Mouse (Mus musculus) embryonic facial prominence, embryonic 12.5 days (tissue): Measurements from ENCODE around the gene Fam76b. TPM values are rescaled to one million over a fixed set of nuclear protein-coding genes. Genes with fewer than 3 reads are reported as not detected.
A peak's percentile ranks its signal among the peaks of the same experiment; 100 is the strongest.

Source experiments
- ATAC-seq: fragments of 200-750 bp; cut with Nextera tagmentation; 2 replicates; pipeline ENCODE4 v1.8.0; 2017; ENCODE audit not compliant: insufficient number of reproducible peaks, insufficient read depth, low FRiP score, low TSS enrichment
- H3K27ac ChIP-seq: fragments of 300-500 bp; sonication (generic); 2 replicates; pipeline ENCODE4 v1.5.1; 2016; ENCODE audit warnings: mild to moderate bottlenecking
- H3K27me3 ChIP-seq: fragments of 300-500 bp; sonication (generic); 2 replicates; pipeline ENCODE4 v1.6.1; 2016; ENCODE audit warnings: mild to moderate bottlenecking, moderate library complexity
- H3K36me3 ChIP-seq: fragments of 300-500 bp; sonication (generic); 2 replicates; pipeline ENCODE4 v1.6.1; 2016; ENCODE audit warnings: mild to moderate bottlenecking
- H3K4me1 ChIP-seq: fragments of 300-500 bp; sonication (generic); 2 replicates; pipeline ENCODE4 v1.6.1; 2016
- H3K4me2 ChIP-seq: fragments of 300-500 bp; sonication (generic); replicated peaks from 2 replicates; pipeline ENCODE4 v1.6.1; 2016; ENCODE audit warnings: mild to moderate bottlenecking, moderate library complexity
- H3K4me3 ChIP-seq: fragments of 300-500 bp; sonication (generic); 2 replicates; pipeline ENCODE4 v1.5.1; 2016; ENCODE audit warnings: mild to moderate bottlenecking
- H3K9ac ChIP-seq: fragments of 300-500 bp; sonication (generic); 2 replicates; pipeline ENCODE4 v1.6.1; 2016; ENCODE audit warnings: mild to moderate bottlenecking, moderate library complexity
- H3K9me3 ChIP-seq: fragments of 300-500 bp; sonication (generic); 2 replicates; pipeline ENCODE4 v1.6.1; 2016; ENCODE audit warnings: mild to moderate bottlenecking, moderate library complexity
- WGBS: fragments of 180-500 bp; shearing (Covaris S2); methylation state at CpG from one replicate; pipeline ENCODE4 v1.1.7; 2016; 5-methylcytosine and 5-hydroxymethylcytosine counted together
- polyA plus RNA-seq: library from polyadenylated mRNA; unstranded; fragments of >200 nt; fragmentation: Nextera tagmentation; extraction: Ambion mirVana; gene quantifications from 2 replicates; pipeline ENCODE4 v1.2.1, GENCODE M21; 2016

Gene Fam76b
- polyA plus RNA-seq, 1 experiment from 2014 or later: 29.8 TPM

DNA sequence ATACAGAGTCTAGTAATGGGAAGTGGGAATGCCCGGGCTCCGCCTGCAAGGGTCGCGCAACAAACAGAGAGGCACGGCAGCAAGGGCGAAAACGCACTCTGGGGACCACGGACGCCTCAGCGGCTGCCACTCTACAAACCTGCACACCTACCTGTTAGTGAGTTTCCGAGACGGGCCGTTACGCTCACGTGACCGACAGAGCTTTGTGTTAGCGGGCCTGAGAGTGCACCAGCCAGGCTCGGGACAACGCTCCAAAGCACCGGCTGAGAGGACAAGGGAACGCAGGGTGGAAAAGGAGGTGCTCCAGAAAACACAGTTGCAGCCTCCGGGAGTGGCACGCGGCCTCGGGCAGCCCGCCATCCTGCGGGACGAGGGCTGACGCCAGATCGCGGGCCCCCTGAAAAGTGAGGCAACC lies 1.1 kb upstream of the Fam76b start:
- Histone ChIP-seq H3K36me3 (peaks cover 20% of the 10 kb centered on the region), H3K27me3 (no peaks in the 10 kb centered on the region), H3K9ac (peak overlapping the region; percentile 88), H3K4me2 (peak overlapping the region; percentile 74), H3K4me3 (peak overlapping the region; percentile 87), H3K9me3 (no peaks in the 10 kb centered on the region), H3K4me1 (peaks cover 20% of the 10 kb centered on the region; the same call in 1 of the 2 replicates), H3K27ac (peak overlapping the region; percentile 99)
- under 1% methylated on average over 31 of the region's 31 CpGs for WGBS
- peak; percentile 4 for ATAC-seq

- ATAC-seq: peak; percentile 92
- Histone ChIP-seq H3K27ac (peak within 1 kb of the TSS; percentile 99), H3K4me1 (peaks cover 20% of the 10 kb centered on the region; the same call in 1 of the 2 replicates), H3K9ac (peak within 1 kb of the TSS; percentile 94), H3K4me3 (peak within 1 kb of the TSS; percentile 87), H3K9me3 (no peaks in the 10 kb centered on the region), H3K4me2 (peak within 1 kb of the TSS; percentile 74), H3K27me3 (no peaks in the 10 kb centered on the region), H3K36me3 (peaks cover 25% of the 10 kb centered on the region)
- WGBS: under 1% methylated on average over 44 of the region's 44 CpGs
These were observed 597 bp upstream of the Fam76b start, which contains the start of gene Cep57 for GRCm38 (mm10) chr9:13826832-13827405. TSS of gene Cep57 (minus strand) at chr9:13827107.

DNA sequence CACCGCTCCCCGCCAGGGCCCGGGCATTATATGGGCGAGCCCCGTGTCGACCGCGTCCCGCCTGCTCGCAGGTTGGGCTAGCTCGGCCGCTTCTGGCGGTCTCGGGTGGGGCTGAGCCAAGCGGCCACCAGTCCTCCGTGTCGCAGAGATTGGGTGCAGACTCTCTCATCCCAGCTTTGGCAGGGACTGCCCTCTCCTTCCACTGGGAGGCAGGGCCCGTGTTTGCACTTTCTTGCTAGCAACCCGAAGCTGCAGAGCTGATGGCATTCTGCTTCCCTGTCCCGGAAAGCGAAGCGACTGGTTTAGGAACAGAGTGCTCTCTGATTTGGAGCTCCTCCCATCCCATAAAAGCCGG lies 548 bp downstream of the Fam76b start:
- H3K4me3 ChIP-seq: peak overlapping the region; percentile 87
- peak; percentile 54; the same call in 1 of the 2 replicates for ATAC-seq
- H3K9ac ChIP-seq: peak overlapping the region; percentile 94
- no peaks in the 10 kb centered on the region for H3K27me3 ChIP-seq
- H3K36me3 ChIP-seq: peaks cover 28% of the 10 kb centered on the region
- 0% methylated on average over 23 of the region's 23 CpGs for WGBS
- peaks cover 20% of the 10 kb centered on the region; the same call in 1 of the 2 replicates for H3K4me1 ChIP-seq
- H3K9me3 ChIP-seq: no peaks in the 10 kb centered on the region
- H3K27ac ChIP-seq: peak overlapping the region; percentile 98
- peak overlapping the region; percentile 72 for H3K4me2 ChIP-seq

- no peaks in the 10 kb centered on the region for H3K4me1 ChIP-seq
- H3K27ac ChIP-seq: no peak overlapping the region
- 88% methylated on average over 3 of the region's 3 CpGs for WGBS
- no peak for ATAC-seq
- H3K27me3 ChIP-seq: no peaks in the 10 kb centered on the region
- no peak overlapping the region for H3K4me3 ChIP-seq
- no peaks in the 10 kb centered on the region for H3K9me3 ChIP-seq
- H3K36me3 ChIP-seq: peaks cover 78% of the 10 kb centered on the region
- no peak overlapping the region for H3K9ac ChIP-seq
- H3K4me2 ChIP-seq: no peak overlapping the region
These were observed 7.7 kb downstream of the Fam76b start for GRCm38 (mm10) chr9:13835256-13835655.

DNA sequence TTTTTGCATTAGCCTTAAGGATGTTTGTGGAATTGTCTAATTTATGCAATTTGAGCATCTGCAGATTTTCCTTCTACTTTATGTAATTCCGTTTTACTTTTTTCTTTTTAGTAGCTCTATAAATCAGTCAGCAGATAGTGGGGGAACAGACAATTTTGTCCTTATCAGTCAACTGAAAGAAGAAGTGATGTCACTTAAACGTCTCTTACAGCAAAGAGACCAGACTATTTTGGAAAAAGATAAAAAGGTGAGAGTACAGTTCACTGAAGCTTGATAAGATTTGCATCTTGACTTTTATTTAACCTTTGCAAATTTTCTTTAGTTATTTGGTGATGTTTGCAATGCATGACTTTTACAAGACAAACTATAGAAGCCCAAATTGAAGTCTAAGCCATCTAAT lies 9.2 kb downstream of the Fam76b start:
- Histone ChIP-seq H3K36me3 (peaks cover 80% of the 10 kb centered on the region), H3K4me1 (no peaks in the 10 kb centered on the region), H3K27me3 (no peaks in the 10 kb centered on the region), H3K27ac (no peak overlapping the region), H3K9me3 (no peaks in the 10 kb centered on the region), H3K4me2 (no peak overlapping the region), H3K9ac (no peak overlapping the region), H3K4me3 (no peak overlapping the region)
- no peak for ATAC-seq
- WGBS: 92% methylated on average over 2 of the region's 2 CpGs

GRCm38 (mm10) chr9:13847591-13847990 lies 20.1 kb downstream of the Fam76b start:
- H3K4me2 ChIP-seq: no peak overlapping the region
- H3K4me1 ChIP-seq: no peaks in the 10 kb centered on the region
- H3K27ac ChIP-seq: no peak overlapping the region
- H3K4me3 ChIP-seq: no peak overlapping the region
- H3K9ac ChIP-seq: no peak overlapping the region
- peaks cover 23% of the 10 kb centered on the region; the same call in 1 of the 2 replicates for H3K36me3 ChIP-seq
- ATAC-seq: no peak
- H3K27me3 ChIP-seq: no peaks in the 10 kb centered on the region
- no peaks in the 10 kb centered on the region for H3K9me3 ChIP-seq
- WGBS: 84% methylated on average over 3 of the region's 3 CpGs

GRCm38 (mm10) chr9:13848481-13849480 lies 21.3 kb downstream of the Fam76b start:
- Histone ChIP-seq H3K4me3 (no peak overlapping the region), H3K9me3 (no peaks in the 10 kb centered on the region), H3K4me2 (no peak overlapping the region), H3K27me3 (no peaks in the 10 kb centered on the region), H3K9ac (no peak overlapping the region), H3K27ac (no peak overlapping the region), H3K36me3 (peaks cover 17% of the 10 kb centered on the region; the same call in 1 of the 2 replicates), H3K4me1 (no peaks in the 10 kb centered on the region)
- peak; percentile 47; the same call in 1 of the 2 replicates for ATAC-seq
- 82% methylated on average over 10 of the region's 10 CpGs for WGBS

DNA sequence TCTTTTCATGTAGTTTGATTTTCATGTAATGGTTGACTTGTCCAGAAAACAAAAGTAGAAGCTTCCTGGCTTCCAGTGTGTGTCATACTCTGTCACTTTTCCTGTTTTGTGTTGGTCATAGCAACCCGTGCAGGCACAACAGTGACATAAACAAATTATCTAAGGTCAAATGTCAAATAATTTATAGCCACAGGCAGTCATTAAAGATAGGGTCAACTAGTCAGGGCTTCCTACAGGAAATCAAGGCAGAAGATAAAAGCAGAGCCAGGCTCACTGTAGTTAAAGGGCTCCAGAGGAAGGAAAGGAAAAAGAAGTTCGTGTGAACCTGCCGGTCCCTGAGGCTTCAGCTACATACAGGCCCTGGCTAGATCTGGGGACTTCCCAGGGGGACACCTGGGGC lies 26.4 kb downstream of the Fam76b start:
- Histone ChIP-seq H3K36me3 (no peaks in the 10 kb centered on the region), H3K4me1 (no peaks in the 10 kb centered on the region), H3K27ac (no peak overlapping the region), H3K4me2 (no peak overlapping the region), H3K9ac (no peak overlapping the region), H3K9me3 (no peaks in the 10 kb centered on the region), H3K27me3 (no peaks in the 10 kb centered on the region), H3K4me3 (no peak overlapping the region)
- no peak for ATAC-seq
- 49% methylated on average over 3 of the region's 3 CpGs for WGBS

- Histone ChIP-seq H3K36me3 (no peaks in the 10 kb centered on the region), H3K9ac (no peak overlapping the region), H3K4me2 (no peak overlapping the region), H3K27me3 (no peaks in the 10 kb centered on the region), H3K27ac (no peak overlapping the region), H3K9me3 (no peaks in the 10 kb centered on the region), H3K4me1 (no peaks in the 10 kb centered on the region), H3K4me3 (no peak overlapping the region)
- no peak for ATAC-seq
- WGBS: 65% methylated on average over 1 of the region's 1 CpGs
These were observed 28.7 kb downstream of the Fam76b start for GRCm38 (mm10) chr9:13856247-13856646.

- Histone ChIP-seq H3K36me3 (no peaks in the 10 kb centered on the region), H3K27ac (no peak overlapping the region), H3K9me3 (no peaks in the 10 kb centered on the region), H3K4me1 (no peaks in the 10 kb centered on the region), H3K4me3 (no peak overlapping the region), H3K9ac (no peak overlapping the region), H3K27me3 (no peaks in the 10 kb centered on the region), H3K4me2 (no peak overlapping the region)
- ATAC-seq: no peak
- WGBS: 67% methylated on average over 4 of the region's 4 CpGs
These were observed 29.3 kb downstream of the Fam76b start for GRCm38 (mm10) chr9:13856777-13857176.

DNA sequence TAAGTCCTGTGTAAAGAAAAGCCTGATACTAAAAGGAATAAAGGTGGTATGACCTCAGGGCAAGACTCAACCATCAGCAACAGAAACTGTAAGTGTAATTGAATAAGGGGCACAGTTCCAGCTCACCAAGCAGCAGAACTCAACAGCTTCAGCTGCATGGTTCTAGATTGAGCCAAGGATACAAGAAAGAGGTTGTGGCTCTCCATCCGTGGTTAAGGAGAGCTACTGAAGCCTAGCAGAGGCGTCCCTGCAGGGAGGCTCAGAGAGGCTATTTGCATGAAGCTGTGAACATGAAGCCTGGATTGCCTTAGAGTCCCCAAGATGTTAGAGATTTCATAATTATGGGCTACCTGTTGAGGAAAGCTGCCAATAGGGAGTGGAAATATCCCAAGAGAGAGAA lies 40.1 kb downstream of the Fam76b start:
- Histone ChIP-seq H3K27ac (no peak overlapping the region), H3K9ac (no peak overlapping the region), H3K4me2 (no peak overlapping the region), H3K27me3 (no peaks in the 10 kb centered on the region), H3K4me3 (no peak overlapping the region), H3K9me3 (no peaks in the 10 kb centered on the region), H3K36me3 (no peaks in the 10 kb centered on the region), H3K4me1 (no peaks in the 10 kb centered on the region)
- no peak for ATAC-seq
- 65% methylated on average over 2 of the region's 2 CpGs for WGBS

DNA sequence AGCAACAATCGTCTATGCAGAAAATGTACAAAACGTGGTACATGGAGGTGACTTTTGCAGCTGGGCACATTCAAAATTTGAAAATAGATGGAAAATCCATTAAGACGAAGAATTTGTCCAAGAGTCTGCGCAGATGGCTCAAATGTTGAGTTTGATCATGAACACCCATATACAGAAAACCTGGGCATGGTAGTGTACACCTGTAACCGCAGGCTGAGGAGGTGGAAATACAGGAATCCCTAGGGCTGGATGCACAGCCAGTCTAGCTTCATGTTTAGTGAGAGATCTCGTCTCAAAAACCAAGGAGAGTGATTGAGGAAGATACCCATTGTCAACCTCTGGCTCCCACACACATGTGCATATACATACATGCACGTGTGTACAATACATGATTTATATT lies 44.1 kb downstream of the Fam76b start:
- ATAC-seq: no peak
- Histone ChIP-seq H3K9me3 (no peaks in the 10 kb centered on the region), H3K9ac (no peak overlapping the region), H3K4me1 (no peaks in the 10 kb centered on the region), H3K36me3 (no peaks in the 10 kb centered on the region), H3K27ac (no peak overlapping the region), H3K27me3 (no peaks in the 10 kb centered on the region), H3K4me3 (no peak overlapping the region), H3K4me2 (no peak overlapping the region)
- 87% methylated on average over 7 of the region's 7 CpGs for WGBS
